Mouse (Mus musculus) adrenal gland, postnatal 4 days (tissue): ENCODE results near the gene Ttc21a. TPM values are rescaled to one million over a fixed set of nuclear protein-coding genes. Genes with fewer than 3 reads are reported as not detected.

Experiments used
- total RNA-seq, 2 experiments: library from RNA; stranded (reverse); gene quantifications; 2 replicates each; pipeline ENCODE4 v1.2.3; 2021

Gene Ttc21a
- total RNA-seq, 2 experiments from 2014 or later: 0.34 TPM

Other genes starting within 250 kb of the Ttc21a start
- under 1 TPM in 1 of 2 experiments, not detected in 1; 0.08 TPM for gene Scn10a, start 218.3 kb upstream of the Ttc21a start, total RNA-seq
- under 1 TPM in 1 of 2 experiments, not detected in 1; 0.06 TPM for gene Scn11a, start 112.2 kb upstream of the Ttc21a start, total RNA-seq
- gene Wdr48, start 42.7 kb upstream of the Ttc21a start, total RNA-seq: 10 to 100 TPM; 55.6 to 56.5 TPM
- gene Gorasp1, start within 50 bp of the Ttc21a start, total RNA-seq: 10 to 100 TPM; 26.9 to 27.1 TPM
- 10 to 100 TPM; 18.0 to 18.1 TPM for gene Csrnp1, start 47.1 kb downstream of the Ttc21a start, total RNA-seq
- gene Xirp1, start 86.0 kb downstream of the Ttc21a start, total RNA-seq: 1 to 10 TPM; 2.2 to 5.6 TPM
- 1 to 10 TPM; 7.2 TPM for gene Cx3cr1, start 132.3 kb downstream of the Ttc21a start, total RNA-seq
- gene Ccr8, start 154.5 kb downstream of the Ttc21a start, total RNA-seq: not detected
- 10 to 100 TPM; 22.4 to 25.0 TPM for gene Slc25a38, start 172.8 kb downstream of the Ttc21a start, total RNA-seq
- gene Rpsa, start 190.1 kb downstream of the Ttc21a start, total RNA-seq: 1,000 to 10,000 TPM; 1,207 to 1,212 TPM
- gene Mobp, start 212.1 kb downstream of the Ttc21a start, total RNA-seq: not detected